Mouse (Mus musculus): ENCODE data around the gene Arid3a.

- TF ChIP-seq IRF4 (IDR thresholded peaks at IDR 0.05; ENCODE audit: low read depth, low read length) (0 out of 2 replicates have a peak, but pooled peaks have one; percentile 3), EP300 (IDR thresholded peaks at IDR 0.05; ENCODE audit: low read length) (no peak), CTCF (conservative IDR thresholded peaks at IDR 0.05 in 1 of 2, IDR thresholded peaks at IDR 0.05 in 1 of 2; ENCODE audit: low read depth in 2 of 2, low read length in 2 of 2) (no peak), POLR2A (IDR thresholded peaks at IDR 0.05; ENCODE audit: low read depth, low read length) (peak; percentile 60)
Measured at GRCm38 (mm10) chr10:79996272-79997033, 69.6 kb downstream of the Arid3a start, which contains the start of gene Abca7.
